Mouse (Mus musculus): Measurements from ENCODE around the gene Plp1.

Plp1 gene

DNA sequence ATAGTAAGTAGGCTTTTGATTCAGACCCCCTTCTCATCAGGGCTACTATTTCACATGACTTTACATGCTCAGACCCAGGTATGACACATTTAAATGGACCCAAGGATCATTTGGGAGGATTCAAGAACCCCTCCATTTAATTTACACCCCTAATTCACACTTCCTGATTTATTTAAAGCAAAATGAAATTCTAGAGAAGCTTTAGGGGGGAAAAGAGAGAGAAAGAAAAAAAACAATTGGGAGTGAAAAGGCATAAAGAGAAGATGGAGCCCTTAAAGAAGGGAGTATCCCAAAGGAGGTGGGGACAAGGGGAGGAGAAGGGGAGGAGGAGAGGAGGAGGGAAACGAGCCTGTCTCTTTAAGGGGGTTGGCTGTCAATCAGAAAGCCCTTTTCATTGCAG is at the start of gene Plp1:
TSS of gene Plp1 (plus strand) at position 301 of the 400 bp plus-strand sequence.
- no peak for DNase-seq

DNA sequence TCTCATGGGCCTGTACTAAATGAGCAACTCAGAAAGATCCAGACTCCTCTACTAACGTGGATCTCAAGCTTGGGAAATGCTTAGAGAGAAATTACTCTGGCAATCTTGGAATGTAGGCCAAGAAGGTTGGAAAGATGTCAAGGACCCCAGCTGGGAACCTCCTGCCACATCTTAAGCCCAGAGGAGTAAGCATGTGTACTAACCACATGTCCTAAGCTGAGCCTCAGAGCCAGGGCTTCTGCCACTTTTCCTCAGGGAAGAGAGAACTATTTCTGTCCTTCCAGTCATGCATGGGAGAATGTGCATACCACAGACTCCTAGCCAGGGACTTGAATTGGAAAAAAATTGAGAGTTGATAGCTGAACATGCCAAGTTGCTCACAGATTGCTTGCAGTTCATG is 49.4 kb upstream of the Plp1 start:
- DNase-seq: no peak

GRCm38 (mm10) chrX:136778046-136778445 is 44.4 kb upstream of the Plp1 start:
- DNase-seq: no peak

- no peak for DNase-seq
These were observed 43.2 kb upstream of the Plp1 start for GRCm38 (mm10) chrX:136779262-136779661.

DNA sequence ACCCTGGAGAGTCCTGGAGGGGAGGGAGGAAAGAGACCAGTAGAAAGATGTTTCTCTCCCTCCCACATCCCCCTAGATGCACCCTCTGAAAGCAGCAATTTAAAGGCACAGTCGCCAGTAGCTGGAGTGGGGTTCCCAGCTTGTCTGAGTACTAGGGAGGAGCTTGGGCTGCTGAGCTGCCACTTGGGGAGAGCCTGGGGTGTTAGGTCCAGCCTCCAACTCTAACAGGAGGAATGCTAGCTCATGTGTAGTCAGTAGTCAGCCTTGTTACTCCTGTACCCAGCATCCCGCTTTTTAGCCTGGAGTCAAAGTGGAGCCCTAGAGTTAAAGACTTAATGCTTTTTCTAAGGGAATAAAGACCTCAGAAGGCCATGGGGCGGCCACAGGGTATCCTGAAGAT is 42.4 kb upstream of the Plp1 start, which contains the start of gene Glra4:
TSS of gene Glra4 (minus strand) at position 101 of the 400 bp plus-strand sequence.
- DNase-seq: no peak

DNA sequence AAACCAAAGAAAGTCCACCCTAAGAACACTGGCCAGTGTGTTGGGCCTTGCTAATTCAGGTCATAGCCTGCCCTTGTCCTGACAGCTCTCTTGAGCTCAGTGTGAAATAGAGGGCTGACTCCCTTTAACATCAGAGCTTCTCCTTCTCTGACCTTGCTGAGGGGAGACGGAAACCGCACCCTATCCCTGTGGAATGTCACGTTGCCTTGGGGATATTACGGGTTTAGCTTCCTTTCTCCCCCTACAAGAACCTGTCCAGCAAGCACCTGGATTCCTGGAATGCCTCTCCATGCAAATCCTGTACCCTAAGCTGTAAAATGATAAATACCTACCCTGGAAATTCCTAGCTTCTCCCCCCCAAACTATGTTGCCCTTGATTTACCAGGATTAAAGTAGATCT is 33.0 kb upstream of the Plp1 start:
- DNase-seq: no peak

DNA sequence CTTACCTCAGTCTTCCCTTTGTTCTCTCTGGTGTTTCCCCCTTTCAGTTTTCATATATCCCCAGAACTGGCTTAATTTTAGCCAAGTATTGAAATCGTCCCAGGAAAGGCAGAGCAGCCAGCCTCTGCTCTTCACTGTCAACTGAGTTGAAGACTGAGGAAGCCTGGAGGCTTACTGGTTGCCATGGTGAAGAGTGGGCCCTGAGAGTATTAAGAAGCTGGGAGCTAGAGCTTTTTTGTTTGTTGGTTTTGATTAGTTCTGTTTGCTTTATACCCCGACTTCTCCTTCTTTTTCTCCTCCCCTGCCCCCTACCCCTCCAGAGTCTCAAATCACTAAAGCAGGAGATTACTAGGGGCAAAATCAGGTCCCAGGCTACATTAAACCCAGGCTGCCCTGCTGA is 25.2 kb upstream of the Plp1 start:
- DNase-seq: no peak

DNA sequence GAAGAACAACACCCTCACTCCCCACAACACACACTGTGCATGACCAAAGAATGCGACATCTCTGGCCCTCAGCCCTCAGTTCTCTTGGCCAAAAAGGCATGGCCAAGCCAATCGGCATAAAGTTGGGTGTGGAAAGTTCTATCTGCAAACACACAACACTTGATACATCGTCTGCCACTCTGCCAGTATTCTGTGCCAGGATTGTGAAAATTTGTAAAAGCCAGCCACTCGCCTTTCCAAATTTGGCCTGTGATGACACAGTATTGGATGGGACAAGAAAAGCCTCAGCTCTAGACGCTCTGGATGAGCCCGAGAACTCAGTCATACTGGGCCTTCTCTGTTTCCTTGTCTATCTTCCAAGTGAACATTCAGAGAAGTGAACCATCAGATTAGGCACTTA is 2.7 kb upstream of the Plp1 start:
- DNase-seq: no peak

GRCm38 (mm10) chrX:136820250-136820649 is 2.2 kb upstream of the Plp1 start:
- peak; percentile 67 for DNase-seq

DNA sequence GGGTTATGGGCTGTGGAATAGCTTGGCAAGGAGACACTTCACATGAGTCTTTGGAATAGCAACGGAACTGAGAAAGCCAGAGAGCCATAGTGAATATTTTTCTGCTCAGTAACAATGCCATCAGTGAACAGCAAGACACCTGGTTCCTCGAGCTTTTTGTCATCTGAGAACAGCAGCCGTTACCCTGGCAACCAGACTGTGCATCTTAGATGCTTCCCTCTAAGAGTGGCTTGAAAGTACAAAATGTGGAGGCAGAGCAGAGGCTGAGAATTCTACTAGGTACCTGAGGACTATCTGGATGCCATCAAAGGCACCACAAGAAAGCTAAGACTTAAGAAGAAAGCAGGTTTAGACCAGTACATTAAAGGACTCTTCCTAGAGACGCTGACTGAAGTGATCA is 2.5 kb downstream of the Plp1 start:
- no peak for DNase-seq

GRCm38 (mm10) chrX:136828610-136829009 is 6.1 kb downstream of the Plp1 start:
- DNase-seq: no peak

GRCm38 (mm10) chrX:136850300-136850699 is 27.8 kb downstream of the Plp1 start:
- DNase-seq: peak; percentile 2

- peak; percentile 3 for DNase-seq
These were observed 45.9 kb downstream of the Plp1 start, which contains the start of gene Rab9b for GRCm38 (mm10) chrX:136868061-136869040. Gene Rab9b, minus strand, starts transcription at chrX:136868755.
